Mouse (Mus musculus) MEL (cell line): Measurements from ENCODE around the gene Ffar1. TPM values are rescaled to one million over a fixed set of nuclear protein-coding genes. Genes with fewer than 3 reads are reported as not detected.

Experiments used
- DNase-seq: peaks from one replicate; pipeline ENCODE4 v3.0.0; 2011; ENCODE audit warnings: low read depth, low spot score
- H3K27ac ChIP-seq: 2 replicates; pipeline ENCODE4 v1.5.1; 2012; ENCODE audit warnings: low read depth, mild to moderate bottlenecking, control low read depth, low read length, moderate library complexity; ENCODE audit not compliant: control insufficient read depth
- H3K27me3 ChIP-seq, 2 experiments: fragments of 150-350 bp in 1 of 2; sonication (generic) in 1 of 2; 2 replicates each; pipeline ENCODE4 v1.6.1; 2012; ENCODE audit warnings: low read length in 2 of 2, mild to moderate bottlenecking in 2 of 2, improper control_type of control experiment in 1 of 2, moderate library complexity in 1 of 2; ENCODE audit not compliant: insufficient read depth in 2 of 2, control insufficient read depth in 1 of 2
- H3K36me3 ChIP-seq, 2 experiments: 2 replicates each; pipeline ENCODE4 v1.6.1; 2012 to 2014; ENCODE audit warnings: low read length in 2 of 2, improper control_type of control experiment in 1 of 2, inconsistent platforms in 1 of 2, mild to moderate bottlenecking in 1 of 2; ENCODE audit not compliant: insufficient read depth in 2 of 2, control insufficient read depth in 1 of 2
- H3K4me1 ChIP-seq, 2 experiments: fragments of 150-350 bp in 1 of 2; sonication (generic) in 1 of 2; 2 replicates each; pipeline ENCODE4 v1.6.1; 2012; ENCODE audit warnings: low read length in 2 of 2, improper control_type of control experiment in 1 of 2, mild to moderate bottlenecking in 1 of 2; ENCODE audit not compliant: insufficient read depth in 2 of 2, control insufficient read depth in 1 of 2
- H3K4me3 ChIP-seq, 2 experiments: fragments of 150-350 bp in 1 of 2; sonication (generic) in 1 of 2; 2 replicates each; pipeline ENCODE4 v1.5.1; 2012; ENCODE audit warnings: low read depth in 2 of 2, low read length in 2 of 2, mild to moderate bottlenecking in 2 of 2, moderate library complexity in 2 of 2, control low read depth in 1 of 2, improper control_type of control experiment in 1 of 2; ENCODE audit not compliant: control insufficient read depth in 1 of 2, insufficient read depth in 1 of 2
- H3K79me2 ChIP-seq: 2 replicates; pipeline ENCODE4 v1.6.1; 2012; ENCODE audit warnings: mild to moderate bottlenecking, low read length, moderate library complexity; ENCODE audit not compliant: control insufficient read depth, poor library complexity, insufficient read depth
- H3K9ac ChIP-seq: 2 replicates; pipeline ENCODE4 v1.6.1; 2012; ENCODE audit warnings: low read depth, mild to moderate bottlenecking, control low read depth, low read length, moderate library complexity; ENCODE audit not compliant: control insufficient read depth, poor library complexity, severe bottlenecking
- H3K9me3 ChIP-seq: fragments of 150-350 bp; sonication (generic); replicated peaks from 2 replicates; pipeline ENCODE4 v1.6.1; 2012; ENCODE audit warnings: mild to moderate bottlenecking, low read length, improper control_type of control experiment, moderate library complexity; ENCODE audit not compliant: insufficient read depth
- BHLHE40 ChIP-seq: IDR thresholded peaks from 2 replicates; pipeline ENCODE4 v1.6.1; 2012; ENCODE audit warnings: low read depth, mild to moderate bottlenecking, inconsistent platforms, low read length, improper control_type of control experiment, borderline replicate concordance
- CHD2 ChIP-seq: IDR thresholded peaks from 2 replicates; pipeline ENCODE4 v1.6.1; 2011; ENCODE audit warnings: low read length, improper control_type of control experiment
- CTCF ChIP-seq, 3 experiments: IDR thresholded peaks in 2 of 3; conservative IDR thresholded peaks in 1 of 3; 2 replicates each; pipeline ENCODE4 v1.5.1; 2011 to 2012; ENCODE audit warnings: low read length in 3 of 3, low read depth in 2 of 3, mild to moderate bottlenecking in 2 of 3, improper control_type of control experiment in 1 of 3, inconsistent platforms in 1 of 3, mixed read lengths in 1 of 3, moderate library complexity in 1 of 3; ENCODE audit not compliant: control insufficient read depth in 1 of 3, insufficient read depth in 1 of 3, poor library complexity in 1 of 3, severe bottlenecking in 1 of 3
- E2F4 ChIP-seq: IDR thresholded peaks from 2 replicates; pipeline ENCODE4 v1.6.1; 2011; ENCODE audit warnings: low read depth, low read length, improper control_type of control experiment, borderline replicate concordance
- ETS1 ChIP-seq: IDR thresholded peaks from 2 replicates; pipeline ENCODE4 v1.6.1; 2012; ENCODE audit warnings: low read depth, mild to moderate bottlenecking, inconsistent platforms, low read length, improper control_type of control experiment, moderate library complexity
- GABPA ChIP-seq: IDR thresholded peaks from 2 replicates; pipeline ENCODE4 v1.6.1; 2012; ENCODE audit warnings: low read depth, mild to moderate bottlenecking, inconsistent platforms, low read length, improper control_type of control experiment, moderate library complexity
- GATA1 ChIP-seq: IDR thresholded peaks from 2 replicates; pipeline ENCODE4 v1.6.1; 2011; ENCODE audit warnings: low read depth, low read length, improper control_type of control experiment
- MAX ChIP-seq: IDR thresholded peaks from 2 replicates; pipeline ENCODE4 v1.6.1; 2011; ENCODE audit warnings: low read length, improper control_type of control experiment
- MAZ ChIP-seq: IDR thresholded peaks from 2 replicates; pipeline ENCODE4 v1.6.1; 2012; ENCODE audit warnings: low read depth, mild to moderate bottlenecking, inconsistent platforms, low read length, improper control_type of control experiment
- MEF2A ChIP-seq: IDR thresholded peaks from 2 replicates; pipeline ENCODE4 v1.6.1; 2014; ENCODE audit warnings: low read depth, mild to moderate bottlenecking, inconsistent platforms, low read length, improper control_type of control experiment; ENCODE audit not compliant: poor library complexity, insufficient replicate concordance, severe bottlenecking; ENCODE audit errors: extremely low read depth
- MYB ChIP-seq: IDR thresholded peaks from 2 replicates; pipeline ENCODE4 v1.6.1; 2011; ENCODE audit warnings: mild to moderate bottlenecking, low read depth, low read length, improper control_type of control experiment
- MYC ChIP-seq: IDR thresholded peaks from 2 replicates; pipeline ENCODE4 v1.6.1; 2011; ENCODE audit warnings: low read depth, mild to moderate bottlenecking, low read length, improper control_type of control experiment, moderate library complexity
- NELFE ChIP-seq: IDR thresholded peaks from 2 replicates; pipeline ENCODE4 v1.6.1; 2011; ENCODE audit warnings: low read depth, low read length, improper control_type of control experiment
- NRF1 ChIP-seq: IDR thresholded peaks from 2 replicates; pipeline ENCODE4 v1.6.1; 2014; ENCODE audit warnings: low read depth, mild to moderate bottlenecking, inconsistent platforms, low read length, improper control_type of control experiment, moderate library complexity; ENCODE audit not compliant: poor library complexity, insufficient read depth, severe bottlenecking
- POLR2AphosphoS2 ChIP-seq: IDR thresholded peaks from 2 replicates; pipeline ENCODE4 v1.6.1; 2011; ENCODE audit warnings: low read length, improper control_type of control experiment
- POLR2AphosphoS5 ChIP-seq: IDR thresholded peaks from 2 replicates; pipeline ENCODE4 v1.6.1; 2012; ENCODE audit warnings: low read depth, borderline replicate concordance, mild to moderate bottlenecking, inconsistent platforms, low read length, moderate library complexity, mixed read lengths
- RAD21 ChIP-seq: IDR thresholded peaks from 2 replicates; pipeline ENCODE4 v1.6.1; 2011; ENCODE audit warnings: mild to moderate bottlenecking, low read depth, low read length, improper control_type of control experiment
- RCOR1 ChIP-seq: IDR thresholded peaks from 2 replicates; pipeline ENCODE4 v1.6.1; 2012; ENCODE audit warnings: low read depth, mild to moderate bottlenecking, inconsistent platforms, low read length, improper control_type of control experiment
- SIN3A ChIP-seq: IDR thresholded peaks from 2 replicates; pipeline ENCODE4 v1.6.1; 2012; ENCODE audit warnings: low read length, improper control_type of control experiment, inconsistent platforms
- SMC3 ChIP-seq: IDR thresholded peaks from 2 replicates; pipeline ENCODE4 v1.6.1; 2011; ENCODE audit warnings: low read depth, low read length, improper control_type of control experiment
- TAL1 ChIP-seq: IDR thresholded peaks from 2 replicates; pipeline ENCODE4 v1.6.1; 2012; ENCODE audit warnings: mild to moderate bottlenecking, inconsistent platforms, low read length, moderate library complexity, mixed read lengths
- TCF12 ChIP-seq: IDR thresholded peaks from 2 replicates; pipeline ENCODE4 v1.6.1; 2014; ENCODE audit warnings: low read depth, mild to moderate bottlenecking, inconsistent platforms, low read length, improper control_type of control experiment, moderate library complexity
- UBTF ChIP-seq: IDR thresholded peaks from 2 replicates; pipeline ENCODE4 v1.6.1; 2012; ENCODE audit warnings: low read depth, mild to moderate bottlenecking, inconsistent platforms, low read length, improper control_type of control experiment, moderate library complexity, borderline replicate concordance; ENCODE audit not compliant: insufficient read depth
- USF2 ChIP-seq, 2 experiments: IDR thresholded peaks; 2 replicates each; pipeline ENCODE4 v1.6.1; 2011 to 2012; ENCODE audit warnings: improper control_type of control experiment in 2 of 2, low read length in 2 of 2, borderline replicate concordance in 1 of 2, inconsistent platforms in 1 of 2, low read depth in 1 of 2, mild to moderate bottlenecking in 1 of 2; ENCODE audit not compliant: insufficient read depth in 1 of 2
- ZKSCAN1 ChIP-seq: IDR thresholded peaks from 2 replicates; pipeline ENCODE4 v1.6.1; 2012; ENCODE audit warnings: low read depth, mild to moderate bottlenecking, inconsistent platforms, low read length, improper control_type of control experiment, moderate library complexity
- ZMIZ1 ChIP-seq: IDR thresholded peaks from 2 replicates; pipeline ENCODE4 v1.6.1; 2012; ENCODE audit warnings: low read depth, mild to moderate bottlenecking, inconsistent platforms, low read length, improper control_type of control experiment, moderate library complexity
- ZNF384 ChIP-seq: IDR thresholded peaks from 2 replicates; pipeline ENCODE4 v1.6.1; 2012; ENCODE audit warnings: low read depth, mild to moderate bottlenecking, inconsistent platforms, low read length, improper control_type of control experiment
- polyA plus RNA-seq, 2 experiments: library from polyadenylated mRNA; stranded (reverse) in 1 of 2; unstranded in 1 of 2; fragments of >175 nt in 1 of 2; fragments of >200 nt in 1 of 2; gene quantifications; 2 replicates each; pipeline versions ENCODE4 v1.2.1 to v1.2.4; 2012; ENCODE audit warnings: low replicate concordance in 2 of 2, low read depth in 1 of 2; ENCODE audit not compliant: insufficient read length in 2 of 2, insufficient read depth in 1 of 2, missing spikeins in 1 of 2
- total RNA-seq: library from RNA; depleted of rRNA; stranded (reverse); fragments of 300-350 nt; gene quantifications from 2 replicates; pipeline ENCODE4 v1.2.3, GENCODE M21; 2012

The Ffar1 gene
- total and polyA plus RNA-seq, 3 experiments: not detected

DNA sequence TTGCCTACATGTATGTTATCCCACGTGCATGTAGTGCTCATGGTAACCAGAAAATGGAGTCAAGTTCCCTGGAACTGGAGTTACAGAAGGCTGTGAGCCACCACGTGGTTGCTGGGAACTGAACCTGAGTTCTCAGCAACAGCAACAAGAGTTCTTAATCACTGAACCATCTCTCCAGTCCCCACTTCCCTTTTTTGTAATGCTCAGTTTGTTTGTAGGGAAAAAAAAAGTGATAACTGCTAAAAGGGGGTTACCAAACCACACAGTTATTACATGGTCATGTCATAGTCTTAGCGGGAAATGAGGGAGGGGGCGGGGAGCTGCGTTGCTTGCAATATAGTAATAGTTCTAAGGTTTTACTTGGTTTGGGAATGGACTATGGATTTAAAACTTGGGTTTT lies 19.3 kb downstream of the Ffar1 start (continued):
- TF ChIP-seq NRF1: no peak
- TF ChIP-seq, all 39 proteins: peak for 12

DNA sequence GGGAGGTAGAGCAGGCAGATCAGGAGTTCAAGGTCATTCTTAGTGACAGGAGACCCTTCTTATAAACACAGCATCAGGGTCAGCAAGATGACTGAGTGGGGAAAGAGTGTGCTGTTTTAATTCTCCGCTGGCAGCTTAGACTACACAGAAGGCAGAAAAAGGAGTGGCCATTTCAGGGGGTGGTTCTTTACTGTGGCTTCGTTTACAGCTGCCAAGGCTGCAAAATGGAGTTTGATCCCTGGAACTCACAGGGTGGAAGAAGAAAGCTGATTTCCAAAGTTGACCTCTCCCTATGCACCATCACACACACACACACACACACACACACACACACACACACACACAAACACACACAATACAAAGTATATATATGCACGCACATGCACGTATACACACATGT lies 20.0 kb downstream of the Ffar1 start:
- DNase-seq: no peak
- Histone ChIP-seq H3K79me2 (no peaks in the 10 kb centered on the region), H3K36me3 (peaks cover 0 to 21% of the 10 kb centered on the region in 2 experiments; a peak in 2 of 4 replicates), H3K9ac (no peak overlapping the region), H3K4me1 (peaks cover 23 to 27% of the 10 kb centered on the region in 2 experiments), H3K27ac (no peak overlapping the region; the same call in 1 of the 2 replicates), H3K9me3 (no peaks in the 10 kb centered on the region), H3K27me3 (no peaks in the 10 kb centered on the region), H3K4me3 (no peak overlapping the region)
- TF ChIP-seq ZMIZ1 (no peak), TCF12 (no peak), ZKSCAN1 (no peak), SMC3 (no peak), ZNF384 (no peak), RAD21 (no peak), CTCF (IDR thresholded peaks at IDR 0.05 in 2 of 3, conservative IDR thresholded peaks at IDR 0.05 in 1 of 3; ENCODE audit: control insufficient read depth in 1 of 3, insufficient read depth in 1 of 3, low read depth in 2 of 3, low read length in 3 of 3, poor library complexity in 1 of 3, severe bottlenecking in 1 of 3) (no peak), GABPA (no peak), MAZ (no peak), MAX (no peak), ETS1 (no peak), BHLHE40 (no peak), RCOR1 (no peak), CHD2 (no peak)

DNA sequence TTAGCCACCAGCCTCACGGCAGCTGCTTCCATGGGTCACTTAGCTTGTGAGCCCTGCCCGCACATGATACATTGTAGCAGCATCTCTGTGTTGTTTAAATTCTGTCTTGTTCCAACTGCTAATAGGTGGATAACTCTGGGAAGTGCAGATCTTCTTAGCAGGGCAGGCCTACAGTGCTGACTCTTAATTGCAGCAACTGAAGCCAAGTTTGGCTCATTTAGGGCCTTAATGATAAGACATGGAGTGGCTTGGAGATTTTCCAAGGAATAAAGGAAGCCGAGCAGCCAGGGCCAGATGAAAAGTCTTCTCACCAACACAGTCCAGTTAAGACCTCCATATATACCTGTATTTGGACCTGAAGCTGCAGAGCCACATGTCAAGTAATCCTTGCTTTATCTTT lies 21.1 kb downstream of the Ffar1 start:
- H3K9ac ChIP-seq: no peak overlapping the region
- H3K79me2 ChIP-seq: no peaks in the 10 kb centered on the region
- no peaks in the 10 kb centered on the region for H3K27me3 ChIP-seq
- no peak overlapping the region for H3K4me3 ChIP-seq
- peak overlapping the region; percentile 22; the same call in 1 of the 2 replicates for H3K27ac ChIP-seq
- H3K9me3 ChIP-seq: no peaks in the 10 kb centered on the region
- peak; percentile 57 for DNase-seq
- H3K4me1 ChIP-seq: peaks cover 23 to 27% of the 10 kb centered on the region in 2 experiments
- peaks cover 0 to 21% of the 10 kb centered on the region in 2 experiments; a peak in 2 of 4 replicates for H3K36me3 ChIP-seq
- TF ChIP-seq POLR2AphosphoS5 (no peak), MAX (0 out of 2 replicates have a peak, but pooled peaks have one; percentile 41), SIN3A (peak; percentile 27; the same call in 1 of the 2 replicates), E2F4 (no peak), MYB (no peak), MYC (0 out of 2 replicates have a peak, but pooled peaks have one; percentile 15), USF2 (IDR thresholded peaks at IDR 0.05; ENCODE audit: borderline replicate concordance in 1 of 2, insufficient read depth in 1 of 2, low read depth in 1 of 2, low read length in 2 of 2) (no peak), SMC3 (no peak), NRF1 (no peak), ZMIZ1 (no peak), BHLHE40 (no peak), ETS1 (peak; percentile 59), GATA1 (peak; percentile 41), UBTF (no peak), TAL1 (no peak), TCF12 (no peak), CTCF (IDR thresholded peaks at IDR 0.05 in 2 of 3, conservative IDR thresholded peaks at IDR 0.05 in 1 of 3; ENCODE audit: control insufficient read depth in 1 of 3, insufficient read depth in 1 of 3, low read depth in 2 of 3, low read length in 3 of 3, poor library complexity in 1 of 3, severe bottlenecking in 1 of 3) (no peak), POLR2AphosphoS2 (no peak), MEF2A (no peak), NELFE (no peak), CHD2 (no peak)
